ENCODE assay signal across 9 mouse cellular contexts in the genomic region with DNA sequence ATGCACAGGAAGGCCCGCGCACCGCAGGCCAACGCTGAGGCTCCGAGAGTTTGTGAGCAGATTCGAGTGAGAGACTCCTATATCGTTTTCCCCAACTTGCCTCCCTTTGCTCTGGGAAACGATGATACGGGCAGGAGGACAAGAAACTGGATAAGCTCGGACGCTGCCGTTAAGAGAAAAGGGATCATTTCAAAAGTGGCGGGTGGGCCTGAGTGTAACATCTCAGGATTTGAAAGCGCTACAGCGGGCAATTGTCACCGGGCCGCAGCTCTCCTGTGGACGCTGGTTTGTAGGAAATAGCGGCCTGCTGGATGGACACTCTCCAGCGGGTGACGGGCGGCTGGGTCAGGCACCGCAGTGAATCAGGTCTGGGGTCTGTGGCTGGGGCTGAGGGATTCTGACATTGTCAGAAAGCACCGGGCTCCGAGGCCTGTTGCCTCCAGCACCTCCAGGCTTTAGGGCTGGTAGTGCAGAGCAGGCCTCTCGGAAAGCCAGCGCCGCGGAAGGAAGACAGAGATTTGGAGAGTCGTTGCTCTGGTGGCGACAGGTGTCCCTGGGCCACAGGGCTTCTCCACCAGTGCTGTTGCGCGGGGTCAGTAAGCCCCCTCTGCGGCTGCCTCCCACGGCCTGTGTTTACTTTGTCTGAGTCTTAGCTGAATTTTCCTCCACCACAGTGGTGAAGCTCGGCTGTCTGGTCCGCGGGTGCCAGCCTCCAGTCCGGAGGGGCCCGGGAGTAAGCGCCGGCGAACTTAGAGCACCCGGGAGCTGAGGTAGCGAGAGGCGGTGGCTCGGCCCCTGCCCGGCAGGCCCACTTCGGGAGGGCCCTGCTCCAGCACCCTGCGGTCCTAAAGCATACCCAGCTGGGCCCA. TPM values are rescaled to one million over a fixed set of nuclear protein-coding genes. Genes with fewer than 3 reads are reported as not detected.
DNase-seq lines count a peak whose midpoint lies in the region; ATAC-seq and TF ChIP-seq lines count a peak whose summit lies in the region.
"Had no signal": no experiment of that assay in that cellular context is flagged by ENCODE, and none has a peak within 500 bp of the region (broad histone marks: within the 10 kb centered on the region; RNA-seq: fewer than 3 reads in every experiment).

No protein-coding gene starts in this region.

- H3K27me3 ChIP-seq in intestine, postnatal 0 days (replicated peaks; ENCODE audit: control insufficient read depth, insufficient read depth, low read length) = peaks cover 98% of the 10 kb centered on the region
- peaks cover 90% of the 10 kb centered on the region for H3K27me3 ChIP-seq in intestine, embryonic 16.5 days (replicated peaks; ENCODE audit: control insufficient read depth, insufficient read depth, low read length)
- peaks cover 55% of the 10 kb centered on the region for H3K27me3 ChIP-seq in ES-Bruce4 (ENCODE audit: control insufficient read depth, insufficient read depth, low read length, poor library complexity, severe bottlenecking)
- peaks cover 98% of the 10 kb centered on the region for H3K27me3 ChIP-seq in limb, embryonic 13.5 days

- H3K9me3 ChIP-seq in intestine, postnatal 0 days (ENCODE audit: control insufficient read depth) = no peaks in the 10 kb centered on the region
- H3K9me3 ChIP-seq in intestine, embryonic 16.5 days (ENCODE audit: control insufficient read depth, low read length) = no peaks in the 10 kb centered on the region
- no peaks in the 10 kb centered on the region for H3K9me3 ChIP-seq in ES-Bruce4 (replicated peaks; ENCODE audit: control insufficient read depth, insufficient read depth, low read length, poor library complexity, severe bottlenecking)
- no peaks in the 10 kb centered on the region for H3K9me3 ChIP-seq in limb, embryonic 13.5 days

- DNase-seq in retina, embryonic 14.5 days (ENCODE audit: low spot score) = no peak
- DNase-seq in thymus, adult 18-20 months = no peak
- DNase-seq: cerebellum, adult 11-12 months; lung, postnatal 36 days had no signal

- peak overlapping the region; percentile 3; the same call in 1 of the 2 replicates for H3K4me3 ChIP-seq in intestine, postnatal 0 days (ENCODE audit: low read depth, low read length)
- no peak overlapping the region for H3K4me3 ChIP-seq in intestine, embryonic 16.5 days (ENCODE audit: low read length)
- H3K4me3 ChIP-seq in ES-Bruce4 (ENCODE audit: low read depth, low read length) = peak overlapping the region; percentile 1; the same call in 1 of the 2 replicates
- H3K4me3 ChIP-seq in brown adipose tissue, adult 24 weeks (ENCODE audit: insufficient read depth, low read depth, low read length) = peak overlapping the region; percentile 42
- H3K4me3 ChIP-seq in limb, embryonic 13.5 days = peak overlapping the region; percentile 35

- H3K4me1 ChIP-seq in intestine, postnatal 0 days (replicated peaks; ENCODE audit: control insufficient read depth, insufficient read depth, low read length) = no peaks in the 10 kb centered on the region
- peaks cover 11% of the 10 kb centered on the region for H3K4me1 ChIP-seq in intestine, embryonic 16.5 days (ENCODE audit: control insufficient read depth, insufficient read depth, low read length)
- H3K4me1 ChIP-seq in ES-Bruce4 (ENCODE audit: control insufficient read depth, insufficient read depth, low read length) = no peaks in the 10 kb centered on the region
- H3K4me1 ChIP-seq in brown adipose tissue, adult 24 weeks (ENCODE audit: control insufficient read depth, insufficient read depth, insufficient read length, low read length) = peaks cover 3% of the 10 kb centered on the region; the same call in 1 of the 2 replicates
- H3K4me1 ChIP-seq in limb, embryonic 13.5 days = peaks cover 45% of the 10 kb centered on the region

- TF ChIP-seq CTCF in intestine, postnatal 0 days (IDR thresholded peaks at IDR 0.05; ENCODE audit: low read depth) = no peak
- no peak for TF ChIP-seq CTCF in ES-Bruce4 (IDR thresholded peaks at IDR 0.05; ENCODE audit: low read depth, low read length)

- TF ChIP-seq EP300 in ES-Bruce4 (IDR thresholded peaks at IDR 0.05; ENCODE audit: insufficient read depth, low read depth, low read length) = no peak

- no peak overlapping the region for H3K27ac ChIP-seq in intestine, postnatal 0 days (ENCODE audit: low read depth, low read length)
- H3K27ac ChIP-seq in intestine, embryonic 16.5 days (ENCODE audit: low read length) = no peak overlapping the region
- no peak overlapping the region for H3K27ac ChIP-seq in ES-Bruce4 (ENCODE audit: insufficient read depth, low read length)
- no peak overlapping the region for H3K27ac ChIP-seq in brown adipose tissue, adult 24 weeks (replicated peaks; ENCODE audit: low read depth, low read length)
- no peak overlapping the region for H3K27ac ChIP-seq in limb, embryonic 13.5 days

- no peak for TF ChIP-seq POLR2A in ES-Bruce4 (IDR thresholded peaks at IDR 0.05; ENCODE audit: insufficient read depth, low read length)

- peak overlapping the region; percentile 27; the same call in 1 of the 2 replicates for H3K4me2 ChIP-seq in intestine, postnatal 0 days (replicated peaks; ENCODE audit: low read depth)
- H3K4me2 ChIP-seq in intestine, embryonic 16.5 days (ENCODE audit: low read depth, low read length) = no peak overlapping the region
- H3K4me2 ChIP-seq in limb, embryonic 13.5 days (replicated peaks) = peak overlapping the region; percentile 52

- no peaks in the 10 kb centered on the region for H3K36me3 ChIP-seq in intestine, postnatal 0 days (ENCODE audit: control insufficient read depth, insufficient read depth)
- no peaks in the 10 kb centered on the region for H3K36me3 ChIP-seq in intestine, embryonic 16.5 days (ENCODE audit: control insufficient read depth, insufficient read depth, low read length)
- H3K36me3 ChIP-seq in ES-Bruce4 (ENCODE audit: control insufficient read depth, insufficient read depth, low read length, poor library complexity, severe bottlenecking) = no peaks in the 10 kb centered on the region
- H3K36me3 ChIP-seq in limb, embryonic 13.5 days = no peaks in the 10 kb centered on the region

- H3K9ac ChIP-seq in intestine, postnatal 0 days (ENCODE audit: low read depth, low read length) = no peak overlapping the region
- H3K9ac ChIP-seq in intestine, embryonic 16.5 days (ENCODE audit: low read depth, low read length) = no peak overlapping the region
- H3K9ac ChIP-seq in ES-Bruce4 (ENCODE audit: low read depth, poor library complexity, severe bottlenecking) = peak overlapping the region; percentile 5; the same call in 1 of the 2 replicates
- peak overlapping the region; percentile 51 for H3K9ac ChIP-seq in limb, embryonic 13.5 days

- WGBS in intestine, postnatal 0 days = 2% methylated on average over 50 of the region's 50 CpGs
- 2% methylated on average over 50 of the region's 50 CpGs for WGBS in intestine, embryonic 16.5 days
- 2% methylated on average over 50 of the region's 50 CpGs for WGBS in limb, embryonic 13.5 days

- ATAC-seq in intestine, postnatal 0 days = no peak
- ATAC-seq in intestine, embryonic 16.5 days = no peak
- no peak for ATAC-seq in limb, embryonic 13.5 days (ENCODE audit: low FRiP score, low read depth)

RNA-seq across cellular contexts. Expression of a gene that starts 2.2 kb away (rescaled TPM):
- not detected in 2 replicates for polyA plus RNA-seq in intestine, postnatal 0 days (2015; fragmentation: Nextera tagmentation; extraction: Ambion mirVana)
- not detected in 2 replicates for polyA plus RNA-seq in intestine, embryonic 16.5 days (2015; fragmentation: Nextera tagmentation; extraction: Ambion mirVana)
- polyA plus RNA-seq in ES-Bruce4 (2011; ENCODE audit: insufficient read depth, insufficient read length, low read depth, missing spikeins) = not detected in 2 replicates
- polyA plus RNA-seq in brown adipose tissue, adult 24 weeks (2012; ENCODE audit: insufficient read depth, insufficient read length, missing spikeins) = 0.52 and 0.96 TPM in 2 replicates
- 1.4 and 2.2 TPM in 2 replicates for polyA plus RNA-seq in limb, embryonic 13.5 days (2015; fragmentation: Nextera tagmentation; extraction: Ambion mirVana)

Comparison
In these comparisons a context has a peak if more than half of its experiments do, and no peak if none do; other contexts are left out.
1. H3K9ac ChIP-seq: peak in ES-Bruce4 (single experiment) and limb, embryonic 13.5 days (single experiment); none in intestine, postnatal 0 days (single experiment) and intestine, embryonic 16.5 days (single experiment).